Mouse (Mus musculus) Muller cell, postnatal 12 days (primary cell): Measurements from ENCODE around the gene Olfr1326-ps1.

Experiments used
- DNase-seq: peaks from one replicate; pipeline ENCODE4 v3.0.0-alpha.2; 2015; ENCODE audit errors: inconsistent ontology term

The Olfr1326-ps1 gene

GRCm38 (mm10) chrX:74574788-74575187, at the start of gene Olfr1326-ps1:
TSS of gene Olfr1326-ps1 (minus strand) at chrX:74574888.
- no peak for DNase-seq

- no peak for DNase-seq
Observed at GRCm38 (mm10) chrX:74592379-74592778, 17.7 kb upstream of the Olfr1326-ps1 start, which contains the start of gene Olfr1325. TSS of gene Olfr1325 (plus strand) at chrX:74592679.
